Mouse (Mus musculus) stomach, embryonic 16.5 days (tissue): ENCODE results near the gene Vegfd. TPM values are rescaled to one million over a fixed set of nuclear protein-coding genes. Genes with fewer than 3 reads are reported as not detected.

Experiments used
- ATAC-seq: fragments of 200-750 bp; cut with Nextera tagmentation; 2 replicates; pipeline ENCODE4 v1.8.0; 2017; ENCODE audit warnings: moderate number of reproducible peaks, moderate TSS enrichment; ENCODE audit not compliant: insufficient read depth, low FRiP score
- H3K27ac ChIP-seq: fragments of 300-500 bp; sonication (generic); 2 replicates; pipeline ENCODE4 v1.5.1; 2014; ENCODE audit warnings: low read length
- H3K27me3 ChIP-seq: fragments of 300-500 bp; sonication (generic); 2 replicates; pipeline ENCODE4 v1.6.1; 2014; ENCODE audit warnings: low read length, control low read depth, mixed read lengths; ENCODE audit not compliant: control insufficient read depth, insufficient read depth
- H3K36me3 ChIP-seq: fragments of 300-500 bp; sonication (generic); 2 replicates; pipeline ENCODE4 v1.6.1; 2014; ENCODE audit warnings: low read length; ENCODE audit not compliant: control insufficient read depth, insufficient read depth
- H3K4me1 ChIP-seq: fragments of 300-500 bp; sonication (generic); 2 replicates; pipeline ENCODE4 v1.6.1; 2014; ENCODE audit warnings: low read length, control low read depth, mixed read lengths; ENCODE audit not compliant: control insufficient read depth, insufficient read depth
- H3K4me2 ChIP-seq: fragments of 300-500 bp; sonication (generic); 2 replicates; pipeline ENCODE4 v1.6.1; 2014; ENCODE audit warnings: low read depth, low read length, mixed read lengths
- H3K4me3 ChIP-seq: fragments of 300-500 bp; sonication (generic); replicated peaks from 2 replicates; pipeline ENCODE4 v1.5.1; 2014; ENCODE audit warnings: mild to moderate bottlenecking, low read length
- H3K9ac ChIP-seq: fragments of 300-500 bp; sonication (generic); 2 replicates; pipeline ENCODE4 v1.6.1; 2014; ENCODE audit warnings: low read length
- H3K9me3 ChIP-seq: fragments of 300-500 bp; sonication (generic); replicated peaks from 2 replicates; pipeline ENCODE4 v1.6.1; 2016; ENCODE audit warnings: low read length, control low read depth; ENCODE audit not compliant: control insufficient read depth
- WGBS: fragments of 180-500 bp; shearing (Covaris S2); extraction: QIAGEN DNeasy Blood & Tissue Kit; methylation state at CpG from one replicate; pipeline ENCODE4 v1.1.7; 2014; 5-methylcytosine and 5-hydroxymethylcytosine counted together
- polyA plus RNA-seq: library from polyadenylated mRNA; unstranded; fragments of >200 nt; fragmentation: Nextera tagmentation; extraction: Ambion mirVana; gene quantifications from 2 replicates; pipeline ENCODE4 v1.2.1, GENCODE M21; 2015

Gene Vegfd
- 8.3 and 9.9 TPM in 2 replicates for polyA plus RNA-seq

DNA sequence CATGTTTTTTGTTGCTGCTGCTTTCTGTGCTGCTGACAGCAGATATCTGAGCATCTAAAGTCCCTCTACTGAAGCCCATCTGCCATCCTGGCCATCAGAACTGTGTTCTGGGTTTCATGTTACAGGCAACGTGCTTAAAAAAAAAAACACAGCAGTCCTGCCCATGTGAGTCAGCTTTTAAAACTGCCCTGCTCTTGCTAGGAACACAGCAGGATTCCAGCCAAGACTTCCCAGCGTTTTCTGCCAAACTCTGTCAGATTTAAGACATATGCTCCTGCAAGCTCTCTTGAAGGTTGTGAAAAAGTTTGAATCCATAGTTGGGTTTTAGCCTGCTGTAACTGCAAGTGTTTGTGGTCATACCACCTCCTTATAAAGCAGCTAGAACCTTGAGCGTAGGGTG is at the start of gene Vegfd:
Gene Vegfd, plus strand, starts transcription at position 298 of the 400 bp plus-strand sequence.
- Histone ChIP-seq H3K36me3 (no peaks in the 10 kb centered on the region), H3K4me2 (no peak within 1 kb of the TSS), H3K9ac (no peak within 1 kb of the TSS), H3K9me3 (no peaks in the 10 kb centered on the region), H3K4me1 (no peaks in the 10 kb centered on the region), H3K4me3 (no peak within 1 kb of the TSS; the same call in 1 of the 2 replicates), H3K27me3 (no peaks in the 10 kb centered on the region), H3K27ac (peak within 1 kb of the TSS; percentile 47)
- peak; percentile 53; the same call in 1 of the 2 replicates for ATAC-seq
- WGBS, result 26% methylated on average over 3 of the region's 3 CpGs

- Histone ChIP-seq H3K4me3 (no peak overlapping the region), H3K4me2 (no peak overlapping the region), H3K27me3 (no peaks in the 10 kb centered on the region; the same call in 1 of the 2 replicates), H3K9ac (no peak overlapping the region), H3K36me3 (no peaks in the 10 kb centered on the region), H3K4me1 (no peaks in the 10 kb centered on the region), H3K27ac (no peak overlapping the region), H3K9me3 (no peaks in the 10 kb centered on the region)
- no peak for ATAC-seq
- WGBS, result 61% methylated on average over 4 of the region's 4 CpGs
Observed at GRCm38 (mm10) chrX:164323391-164323913, 49.7 kb upstream of the Vegfd start.

DNA sequence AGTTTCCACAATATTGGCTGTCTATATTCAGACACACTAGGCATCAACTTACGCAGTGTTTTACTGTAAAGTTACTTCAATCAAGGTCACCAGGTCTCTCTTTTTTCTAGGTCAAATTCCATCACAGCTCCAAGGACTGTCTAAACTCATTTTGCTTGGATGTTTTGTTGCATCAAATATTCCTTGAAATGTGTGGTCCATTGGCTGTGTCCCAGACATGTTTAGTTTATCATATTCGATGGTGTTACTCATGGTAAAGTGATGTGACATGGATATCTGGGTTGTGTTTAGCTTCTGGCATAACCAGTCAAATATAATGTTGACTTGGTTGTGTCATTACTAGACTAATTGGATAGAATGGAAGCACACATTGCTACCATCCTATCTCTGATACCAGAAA is 42.8 kb upstream of the Vegfd start:
- H3K27me3 ChIP-seq, result no peaks in the 10 kb centered on the region

GRCm38 (mm10) chrX:164330766-164331165 is 42.4 kb upstream of the Vegfd start:
- WGBS, result 52% methylated on average over 3 of the region's 3 CpGs
- no peaks in the 10 kb centered on the region for H3K36me3 ChIP-seq
- ATAC-seq, result no peak

More for the DNA sequence above, 42.8 kb upstream of the Vegfd start:
- Histone ChIP-seq H3K9me3 (no peaks in the 10 kb centered on the region), H3K27ac (no peak overlapping the region), H3K36me3 (no peaks in the 10 kb centered on the region), H3K4me2 (no peak overlapping the region), H3K4me3 (no peak overlapping the region), H3K9ac (no peak overlapping the region), H3K4me1 (no peaks in the 10 kb centered on the region)
- 73% methylated on average over 2 of the region's 2 CpGs for WGBS
- ATAC-seq, result no peak

GRCm38 (mm10) chrX:164338591-164338990 is 34.6 kb upstream of the Vegfd start:
- H3K4me1 ChIP-seq, result no peaks in the 10 kb centered on the region

More at GRCm38 (mm10) chrX:164330766-164331165, 42.4 kb upstream of the Vegfd start:
- no peak overlapping the region for H3K4me3 ChIP-seq
- no peaks in the 10 kb centered on the region for H3K4me1 ChIP-seq
- no peak overlapping the region for H3K9ac ChIP-seq
- no peak overlapping the region for H3K27ac ChIP-seq
- H3K4me2 ChIP-seq, result no peak overlapping the region
- no peaks in the 10 kb centered on the region for H3K27me3 ChIP-seq
- H3K9me3 ChIP-seq, result no peaks in the 10 kb centered on the region

GRCm38 (mm10) chrX:164345359-164345938 is 27.7 kb upstream of the Vegfd start:
- Histone ChIP-seq H3K27me3 (peaks cover 7% of the 10 kb centered on the region; the same call in 1 of the 2 replicates), H3K9me3 (no peaks in the 10 kb centered on the region), H3K9ac (no peak overlapping the region), H3K4me1 (no peaks in the 10 kb centered on the region), H3K27ac (no peak overlapping the region), H3K36me3 (no peaks in the 10 kb centered on the region), H3K4me3 (no peak overlapping the region), H3K4me2 (no peak overlapping the region)
- WGBS, result 78% methylated on average over 4 of the region's 4 CpGs
- no peak for ATAC-seq

More at GRCm38 (mm10) chrX:164338591-164338990, 34.6 kb upstream of the Vegfd start:
- WGBS, result 59% methylated on average over 4 of the region's 4 CpGs
- Histone ChIP-seq H3K9ac (no peak overlapping the region), H3K4me2 (no peak overlapping the region), H3K36me3 (no peaks in the 10 kb centered on the region), H3K4me3 (no peak overlapping the region), H3K9me3 (no peaks in the 10 kb centered on the region), H3K27ac (no peak overlapping the region), H3K27me3 (peaks cover 3% of the 10 kb centered on the region; the same call in 1 of the 2 replicates)
- no peak for ATAC-seq

DNA sequence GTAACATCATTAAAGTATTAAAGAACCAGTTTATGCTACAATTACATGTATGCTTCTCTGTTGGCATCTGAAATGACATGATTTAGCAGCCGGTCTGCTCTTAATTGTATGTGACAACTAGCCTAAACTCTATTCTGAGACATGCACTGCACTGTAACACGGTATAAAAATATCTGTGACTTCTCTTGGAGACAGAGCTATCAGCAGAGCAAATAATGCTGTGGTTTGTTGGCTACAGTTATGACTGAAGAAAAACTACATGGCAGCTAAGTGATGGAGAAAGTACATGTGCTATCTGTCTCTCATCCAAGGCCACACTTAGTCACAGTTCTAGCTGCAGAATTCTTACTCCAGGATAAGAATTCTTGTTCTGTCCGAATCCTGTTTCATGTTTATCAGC is 24.2 kb upstream of the Vegfd start:
- H3K4me1 ChIP-seq, result no peaks in the 10 kb centered on the region
- no peak for ATAC-seq
- no peak overlapping the region for H3K4me2 ChIP-seq
- H3K9me3 ChIP-seq, result no peaks in the 10 kb centered on the region
- WGBS, result 73% methylated on average over 3 of the region's 3 CpGs
- no peak overlapping the region for H3K9ac ChIP-seq
- no peaks in the 10 kb centered on the region for H3K36me3 ChIP-seq
- no peak overlapping the region for H3K4me3 ChIP-seq
- H3K27me3 ChIP-seq, result peaks cover 4% of the 10 kb centered on the region; the same call in 1 of the 2 replicates
- no peak overlapping the region for H3K27ac ChIP-seq

- Histone ChIP-seq H3K4me1 (no peaks in the 10 kb centered on the region), H3K9me3 (no peaks in the 10 kb centered on the region), H3K4me3 (no peak overlapping the region), H3K27ac (no peak overlapping the region), H3K27me3 (no peaks in the 10 kb centered on the region; the same call in 1 of the 2 replicates), H3K4me2 (no peak overlapping the region), H3K9ac (no peak overlapping the region), H3K36me3 (no peaks in the 10 kb centered on the region)
- WGBS, result 85% methylated on average over 4 of the region's 4 CpGs
- ATAC-seq, result no peak
Observed at GRCm38 (mm10) chrX:164365153-164365865, 7.9 kb upstream of the Vegfd start.

- Histone ChIP-seq H3K9me3 (no peaks in the 10 kb centered on the region), H3K4me2 (no peak overlapping the region), H3K36me3 (no peaks in the 10 kb centered on the region), H3K4me3 (no peak overlapping the region), H3K27ac (no peak overlapping the region), H3K4me1 (no peaks in the 10 kb centered on the region), H3K27me3 (no peaks in the 10 kb centered on the region), H3K9ac (no peak overlapping the region)
- no peak for ATAC-seq
- 54% methylated on average over 3 of the region's 3 CpGs for WGBS
Observed at GRCm38 (mm10) chrX:164370576-164370975, 2.6 kb upstream of the Vegfd start.
